Mouse (Mus musculus): ENCODE data around the gene Gm45717. TPM values are rescaled to one million over a fixed set of nuclear protein-coding genes. Genes with fewer than 3 reads are reported as not detected.

Gene Gm45717
- not detected in 2 replicates for polyA plus RNA-seq (2012)

DNA sequence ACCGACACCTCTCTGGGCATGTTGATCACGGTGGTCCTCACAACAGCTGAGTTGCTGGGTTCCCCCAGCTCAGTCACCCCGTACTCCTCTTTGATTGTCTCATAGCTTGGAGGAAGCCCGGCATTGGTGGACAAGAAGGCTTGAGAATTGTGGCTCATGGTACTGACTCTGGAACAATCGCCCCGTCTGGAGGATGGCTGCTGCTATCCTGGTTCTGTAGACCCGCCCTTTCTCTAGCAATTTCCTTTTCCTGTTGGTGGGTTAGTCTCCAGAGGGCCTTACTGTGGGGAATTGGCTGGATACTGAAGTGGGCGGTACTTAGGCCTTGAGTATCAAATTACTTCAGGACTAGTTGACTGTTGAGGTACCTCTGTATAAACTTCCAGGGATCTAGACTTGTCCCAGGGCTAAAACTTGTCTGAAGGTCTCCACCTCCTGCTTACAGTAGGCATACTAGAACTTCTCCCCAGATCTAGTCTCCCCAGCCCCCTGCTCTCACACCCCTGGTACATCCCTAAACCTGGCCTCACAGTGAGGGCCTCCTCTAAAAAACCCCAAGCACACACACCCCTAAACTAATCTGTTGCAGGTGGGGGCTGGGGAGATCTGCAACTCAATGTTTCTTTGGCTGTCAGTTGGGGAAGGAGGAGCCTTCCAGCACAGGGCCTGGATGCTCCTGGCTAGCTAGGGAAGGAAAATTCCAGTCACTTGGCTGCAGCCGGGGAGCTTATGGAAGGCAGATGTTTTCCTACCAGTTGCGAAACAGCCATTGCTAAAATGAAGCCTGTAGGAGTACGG lies at the start of gene Gm45717, which contains the start of gene Ifitm2:
Gene Gm45717 (minus strand): TSS at position 180 of the 798 bp plus-strand sequence.
Gene Ifitm2 (minus strand): TSS at position 230 of the 798 bp plus-strand sequence.
- H3K4me3 ChIP-seq (replicated peaks) = peak within 1 kb of the TSS; percentile 56
- H3K4me1 ChIP-seq (ENCODE audit: control insufficient read depth) = peaks cover 19% of the 10 kb centered on the region
- no peaks in the 10 kb centered on the region for H3K9me3 ChIP-seq (ENCODE audit: control insufficient read depth, low read length)

DNA sequence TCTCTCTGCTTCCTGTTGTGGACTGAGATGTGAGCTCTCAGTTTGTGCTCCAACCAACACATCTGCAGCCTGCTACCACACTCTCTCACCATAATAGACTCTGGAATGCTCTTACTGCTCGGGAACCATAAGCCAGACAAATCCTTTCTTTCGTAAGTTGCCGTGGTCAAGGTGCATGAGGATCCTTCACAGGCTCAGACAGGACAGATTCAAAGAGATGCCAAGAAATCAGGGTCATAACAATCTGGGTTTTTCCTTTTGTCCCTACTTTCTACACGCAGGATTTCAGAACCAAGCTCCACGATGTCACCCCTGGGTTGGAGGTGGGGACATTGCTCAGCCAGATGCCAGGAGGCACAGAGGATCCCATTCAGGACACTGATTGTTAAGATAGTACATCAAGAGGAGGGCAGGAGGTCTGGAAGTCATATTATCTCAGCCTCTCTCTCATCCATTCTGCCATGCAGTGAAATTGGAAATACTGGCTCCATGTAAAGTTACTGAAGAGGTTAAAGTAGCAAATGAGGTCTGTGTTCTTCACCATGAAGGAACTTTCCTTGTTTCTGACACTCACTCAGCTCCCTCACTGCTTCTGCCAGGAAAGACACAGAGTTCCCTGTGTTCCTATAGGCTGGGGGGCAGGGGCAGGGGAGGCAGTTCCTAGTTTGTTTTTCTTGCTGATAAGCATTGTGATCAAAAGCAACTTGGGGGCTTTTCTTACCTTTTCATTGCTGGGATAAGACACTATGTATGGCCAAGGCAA lies 47.7 kb upstream of the Gm45717 start:
- Histone ChIP-seq H3K4me3 (replicated peaks) (no peak overlapping the region), H3K27me3 (ENCODE audit: control insufficient read depth) (peaks cover 3% of the 10 kb centered on the region), H3K36me3 (ENCODE audit: control insufficient read depth) (no peaks in the 10 kb centered on the region), H3K4me1 (ENCODE audit: control insufficient read depth) (peaks cover 1% of the 10 kb centered on the region; the same call in 1 of the 2 replicates), H3K9me3 (ENCODE audit: control insufficient read depth, low read length) (no peaks in the 10 kb centered on the region)
- no peak for TF ChIP-seq TAL1 (IDR thresholded peaks at IDR 0.05; ENCODE audit: low read length)
- TF ChIP-seq GATA1 (IDR thresholded peaks at IDR 0.05; ENCODE audit: low read length) = no peak

More for the DNA sequence above, at the start of gene Gm45717, which contains the start of gene Ifitm2:
- Histone ChIP-seq H3K27me3 (ENCODE audit: control insufficient read depth) (no peaks in the 10 kb centered on the region), H3K36me3 (ENCODE audit: control insufficient read depth) (peaks cover 6% of the 10 kb centered on the region; the same call in 1 of the 2 replicates)
- TF ChIP-seq GATA1 (IDR thresholded peaks at IDR 0.05; ENCODE audit: low read length) (no peak), TAL1 (IDR thresholded peaks at IDR 0.05; ENCODE audit: low read length) (no peak)

DNA sequence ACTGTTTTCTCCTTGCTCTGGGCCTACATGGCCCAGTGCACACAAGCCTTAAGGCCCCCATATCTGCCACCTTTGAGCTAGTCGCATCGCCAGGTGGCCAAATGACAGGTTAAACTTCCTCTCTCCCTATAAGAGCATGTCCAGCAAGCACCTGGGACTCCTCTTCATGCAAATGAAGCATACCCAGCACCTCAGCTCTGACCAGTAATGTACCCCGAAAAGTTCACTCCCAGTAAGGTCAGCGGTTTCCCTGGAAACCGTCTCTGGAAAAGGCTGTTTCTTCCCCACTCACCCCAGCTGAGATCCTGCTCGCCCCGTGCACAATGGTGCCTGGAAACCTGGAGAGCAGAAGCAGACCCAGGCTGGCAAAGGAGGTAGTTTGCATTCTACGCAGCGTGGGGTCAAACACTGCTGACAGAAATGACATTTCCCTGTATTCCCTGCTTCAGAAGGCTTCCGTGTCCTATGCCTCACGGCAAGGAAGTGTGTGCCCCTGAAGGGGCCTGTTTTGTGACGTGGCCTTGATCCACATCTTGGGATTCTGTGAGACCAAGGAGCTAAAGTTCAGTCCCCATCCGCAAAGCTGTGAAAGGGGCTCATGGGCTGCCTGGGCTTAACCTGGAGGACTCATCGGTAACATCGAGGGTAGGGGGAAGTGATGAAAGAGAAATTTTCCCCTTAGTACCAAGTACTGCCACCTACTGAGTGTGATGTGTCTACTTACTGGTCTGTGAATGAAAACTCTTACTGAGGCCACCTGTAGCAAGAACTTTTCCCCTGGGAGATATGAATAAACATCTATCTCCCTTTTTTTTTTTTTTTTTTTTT lies 45.4 kb upstream of the Gm45717 start:
- Histone ChIP-seq H3K9me3 (ENCODE audit: control insufficient read depth, low read length) (no peaks in the 10 kb centered on the region), H3K4me1 (ENCODE audit: control insufficient read depth) (no peaks in the 10 kb centered on the region), H3K36me3 (ENCODE audit: control insufficient read depth) (no peaks in the 10 kb centered on the region), H3K4me3 (replicated peaks) (no peak overlapping the region), H3K27me3 (ENCODE audit: control insufficient read depth) (no peaks in the 10 kb centered on the region)
- no peak for TF ChIP-seq TAL1 (IDR thresholded peaks at IDR 0.05; ENCODE audit: low read length)
- TF ChIP-seq GATA1 (IDR thresholded peaks at IDR 0.05; ENCODE audit: low read length) = no peak

DNA sequence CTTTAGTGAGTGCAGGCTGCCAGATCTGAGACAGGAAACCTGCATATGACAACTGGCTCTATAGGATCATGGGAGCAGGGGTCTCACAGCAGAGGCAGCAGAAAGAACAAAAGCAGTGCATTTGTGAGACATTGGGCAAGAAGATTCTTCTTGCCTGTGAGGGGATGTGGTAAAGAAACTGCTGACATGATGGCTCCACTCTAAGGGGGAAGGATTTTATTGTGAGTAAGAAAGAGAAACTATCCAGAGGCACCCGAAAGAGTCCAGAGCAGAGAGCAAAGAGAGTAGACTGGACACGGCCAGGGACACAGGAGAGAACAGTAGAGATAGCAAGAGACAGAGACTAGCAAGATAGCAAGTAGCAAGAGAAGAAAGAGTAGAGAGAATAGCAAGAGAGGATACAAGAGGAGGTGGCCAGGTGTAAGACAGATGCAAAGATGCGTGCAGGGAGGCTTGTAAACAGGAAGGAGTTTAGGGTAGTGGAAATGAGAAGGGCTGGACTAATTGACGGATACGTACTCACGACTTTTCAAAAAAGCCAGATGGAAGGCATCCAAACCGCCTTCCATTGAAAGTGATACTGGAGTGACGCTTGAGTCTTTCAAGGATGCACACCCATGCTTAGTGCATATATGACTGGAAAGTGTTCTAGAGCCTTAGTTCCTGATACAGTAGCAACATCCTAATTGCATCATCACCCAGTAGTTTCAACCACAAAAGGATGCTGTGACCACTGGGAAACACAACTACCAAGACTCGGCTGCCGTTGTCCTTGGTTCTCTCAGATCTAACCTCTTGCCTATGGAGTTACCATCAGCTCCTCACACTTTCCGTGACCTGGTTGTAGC lies 43.3 kb upstream of the Gm45717 start:
- no peaks in the 10 kb centered on the region for H3K4me1 ChIP-seq (ENCODE audit: control insufficient read depth)
- H3K36me3 ChIP-seq (ENCODE audit: control insufficient read depth) = no peaks in the 10 kb centered on the region
- H3K27me3 ChIP-seq (ENCODE audit: control insufficient read depth) = no peaks in the 10 kb centered on the region
- no peak overlapping the region for H3K4me3 ChIP-seq (replicated peaks)
- no peak for TF ChIP-seq GATA1 (IDR thresholded peaks at IDR 0.05; ENCODE audit: low read length)
- no peak for TF ChIP-seq TAL1 (IDR thresholded peaks at IDR 0.05; ENCODE audit: low read length)
- H3K9me3 ChIP-seq (ENCODE audit: control insufficient read depth, low read length) = no peaks in the 10 kb centered on the region

DNA sequence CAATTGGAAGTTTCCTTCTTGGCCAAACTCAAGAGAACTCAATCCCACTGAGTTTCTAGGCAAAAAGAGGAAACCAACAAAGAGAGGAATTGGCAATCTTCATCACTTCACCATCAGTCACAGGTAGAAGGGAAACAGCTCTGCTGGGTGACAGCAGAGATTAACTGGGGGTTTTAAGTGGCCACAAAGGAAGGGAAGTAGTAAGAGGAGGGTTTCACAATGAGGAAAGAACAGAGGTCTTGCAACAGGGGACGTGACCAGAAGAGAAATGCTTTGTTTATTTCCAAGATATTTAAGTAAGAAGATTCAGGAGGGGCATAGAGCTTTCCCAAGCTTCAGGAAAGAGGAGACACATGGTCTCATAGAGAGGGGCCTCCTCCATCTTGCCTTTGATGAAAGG lies 42.1 kb upstream of the Gm45717 start:
- H3K36me3 ChIP-seq (ENCODE audit: control insufficient read depth) = no peaks in the 10 kb centered on the region
- TF ChIP-seq GATA1 (IDR thresholded peaks at IDR 0.05; ENCODE audit: low read length) (no peak), TAL1 (IDR thresholded peaks at IDR 0.05; ENCODE audit: low read length) (no peak)
- no peaks in the 10 kb centered on the region for H3K4me1 ChIP-seq (ENCODE audit: control insufficient read depth)
- no peaks in the 10 kb centered on the region for H3K27me3 ChIP-seq (ENCODE audit: control insufficient read depth)
- H3K9me3 ChIP-seq (ENCODE audit: control insufficient read depth, low read length) = no peaks in the 10 kb centered on the region
- no peak overlapping the region for H3K4me3 ChIP-seq (replicated peaks)

DNA sequence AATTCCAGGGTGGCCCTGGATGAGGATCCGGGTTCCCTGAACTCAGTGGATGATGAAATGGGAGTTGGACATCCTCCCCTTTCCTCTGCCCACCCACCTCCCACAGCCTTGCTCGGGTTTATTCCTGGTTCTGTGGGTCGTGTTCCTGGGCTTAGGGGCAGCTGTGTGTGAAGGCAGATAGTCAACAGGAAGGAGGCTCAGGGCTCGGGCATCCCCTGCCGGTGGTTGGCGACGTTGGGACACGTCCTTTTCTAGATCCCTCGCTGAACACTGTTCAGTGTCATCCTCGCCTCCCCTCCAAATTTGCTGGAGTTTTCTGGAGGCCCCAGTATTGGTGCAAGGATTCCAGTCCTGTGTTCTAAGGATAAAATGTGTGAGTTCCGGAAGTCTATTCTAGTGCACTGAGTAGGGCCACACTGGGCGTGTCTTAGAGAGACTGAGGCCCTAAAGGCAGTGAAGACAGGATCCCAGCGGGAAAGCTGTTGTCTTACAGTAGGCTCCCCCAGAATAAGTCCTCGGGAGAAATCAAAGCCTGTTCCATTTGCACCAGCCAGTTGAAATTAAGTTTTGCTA lies 35.5 kb upstream of the Gm45717 start:
- Histone ChIP-seq H3K9me3 (ENCODE audit: control insufficient read depth, low read length) (no peaks in the 10 kb centered on the region), H3K4me3 (replicated peaks) (no peak overlapping the region), H3K27me3 (ENCODE audit: control insufficient read depth) (no peaks in the 10 kb centered on the region), H3K4me1 (ENCODE audit: control insufficient read depth) (peaks cover 4% of the 10 kb centered on the region; the same call in 1 of the 2 replicates), H3K36me3 (ENCODE audit: control insufficient read depth) (no peaks in the 10 kb centered on the region)
- TF ChIP-seq GATA1 (IDR thresholded peaks at IDR 0.05; ENCODE audit: low read length) = no peak
- no peak for TF ChIP-seq TAL1 (IDR thresholded peaks at IDR 0.05; ENCODE audit: low read length)

DNA sequence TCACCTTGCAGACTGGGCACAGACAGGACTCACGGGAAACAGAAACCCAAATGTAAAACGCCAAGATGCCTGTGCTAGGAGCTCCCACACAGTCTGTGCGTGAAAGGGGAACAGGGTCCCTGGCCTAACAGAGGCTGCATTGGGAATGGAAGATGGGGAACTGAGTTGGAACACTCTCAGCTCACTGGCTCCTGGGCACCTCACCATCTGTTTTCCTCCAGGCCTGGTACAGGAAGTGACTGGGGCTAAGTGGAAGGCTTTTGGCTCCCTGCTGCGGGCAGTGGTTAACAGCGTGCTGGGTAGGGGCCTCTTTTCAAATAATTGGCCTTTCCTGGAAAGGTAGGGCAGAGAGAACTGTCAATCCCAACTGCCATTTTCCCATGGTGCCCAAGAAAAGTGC lies 34.9 kb upstream of the Gm45717 start:
- Histone ChIP-seq H3K4me1 (ENCODE audit: control insufficient read depth) (peaks cover 4% of the 10 kb centered on the region; the same call in 1 of the 2 replicates), H3K36me3 (ENCODE audit: control insufficient read depth) (no peaks in the 10 kb centered on the region), H3K27me3 (ENCODE audit: control insufficient read depth) (no peaks in the 10 kb centered on the region), H3K4me3 (replicated peaks) (no peak overlapping the region), H3K9me3 (ENCODE audit: control insufficient read depth, low read length) (no peaks in the 10 kb centered on the region)
- TF ChIP-seq TAL1 (IDR thresholded peaks at IDR 0.05; ENCODE audit: low read length) (no peak), GATA1 (IDR thresholded peaks at IDR 0.05; ENCODE audit: low read length) (no peak)

DNA sequence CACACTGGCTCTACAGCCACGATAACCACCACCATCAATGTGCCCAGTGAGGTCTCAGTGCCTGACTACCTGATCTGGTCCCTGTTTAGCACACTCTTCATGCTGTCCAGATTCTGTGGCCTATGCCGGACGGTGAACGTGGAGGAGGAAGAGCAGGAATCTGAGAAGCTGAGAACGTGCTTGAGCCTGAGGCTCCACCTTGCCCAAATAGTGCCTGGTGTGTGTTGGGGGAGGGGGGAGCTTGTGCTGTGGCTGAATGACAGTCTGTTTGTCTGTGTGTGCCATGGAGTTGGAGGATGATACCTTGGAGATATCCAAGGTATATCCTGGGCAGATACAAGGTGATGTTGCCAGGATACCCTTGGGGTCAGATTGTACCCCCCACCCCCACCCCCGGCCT lies 34.4 kb upstream of the Gm45717 start:
- Histone ChIP-seq H3K4me1 (ENCODE audit: control insufficient read depth) (peaks cover 4% of the 10 kb centered on the region; the same call in 1 of the 2 replicates), H3K36me3 (ENCODE audit: control insufficient read depth) (no peaks in the 10 kb centered on the region), H3K9me3 (ENCODE audit: control insufficient read depth, low read length) (no peaks in the 10 kb centered on the region), H3K4me3 (replicated peaks) (no peak overlapping the region), H3K27me3 (ENCODE audit: control insufficient read depth) (no peaks in the 10 kb centered on the region)
- no peak for TF ChIP-seq TAL1 (IDR thresholded peaks at IDR 0.05; ENCODE audit: low read length)
- no peak for TF ChIP-seq GATA1 (IDR thresholded peaks at IDR 0.05; ENCODE audit: low read length)

All from erythroblast, embryonic 14.5 days (primary cell).